Mouse (Mus musculus): ENCODE measurements at regions not wholly inside any gene's neighbourhood (a gene's known extent, or its start where the extent isn't known, plus 50 kb on each side); places are given as distances from the start of the nearest gene placed in this dataset.
A peak's percentile ranks its signal among the peaks of the same experiment; 100 is the strongest.
"Not testable (repeated sequence)": the region's sequence is repeated elsewhere in the genome, so short reads cannot be mapped to it uniquely, and the experiment has no call there.

DNA sequence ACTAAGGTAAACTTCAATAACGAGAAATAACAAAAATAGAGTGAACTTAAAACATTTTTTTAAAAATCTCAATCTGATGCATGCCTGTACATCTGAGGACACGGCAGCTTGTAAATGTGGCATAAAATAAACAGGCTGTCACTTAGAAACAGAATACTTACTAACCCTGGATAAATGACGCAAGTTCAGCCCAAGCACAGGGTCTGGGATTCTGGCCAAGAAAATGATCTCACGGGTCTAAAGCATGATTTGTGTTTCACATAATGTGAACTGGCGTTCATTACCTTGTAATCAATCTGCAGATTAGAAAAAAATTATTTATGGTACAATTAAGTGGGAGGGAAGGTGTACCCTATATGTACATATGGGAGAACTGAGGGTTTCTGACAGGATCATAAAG, 512.1 kb upstream of the Vrk2 start:
- no peak for DNase-seq

DNA sequence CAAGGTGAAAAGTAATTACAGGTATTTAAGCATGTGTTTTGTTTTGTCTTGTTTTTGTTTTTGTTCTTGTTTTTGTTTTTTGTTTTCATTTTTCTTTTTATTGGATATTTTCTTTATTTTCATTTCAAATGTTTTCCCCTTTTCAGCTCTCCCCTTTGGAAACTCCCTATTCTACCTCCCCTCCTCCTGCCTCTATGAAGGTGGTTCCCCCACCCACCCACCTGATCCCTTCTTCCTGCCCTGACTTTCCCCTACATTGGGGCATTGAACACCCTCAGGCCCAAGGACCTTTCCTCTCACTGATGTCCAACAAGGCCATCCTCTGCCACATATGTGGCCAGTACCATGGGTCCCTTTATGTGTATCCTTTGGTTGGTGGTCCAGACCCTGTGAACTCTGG, 509.1 kb upstream of the Vrk2 start:
- no peak for DNase-seq

DNA sequence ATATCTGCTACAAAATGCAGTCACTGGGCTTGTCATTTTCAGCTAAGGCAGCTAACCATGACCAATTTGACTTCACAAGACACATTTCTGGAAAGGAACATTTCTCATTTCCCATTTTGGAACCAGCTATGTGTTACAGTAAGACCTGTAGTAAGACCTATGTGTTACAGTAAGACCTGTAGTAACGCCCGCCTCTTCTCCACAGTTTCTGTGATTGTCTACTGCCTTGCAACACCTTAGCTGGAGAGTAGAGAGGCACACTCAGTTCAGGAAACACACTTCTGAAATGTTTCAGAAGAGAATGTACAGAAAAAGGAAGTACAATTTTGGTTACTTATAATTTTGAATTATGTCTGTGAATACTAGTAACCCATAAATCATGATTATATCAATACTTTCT, 508.2 kb upstream of the Vrk2 start:
- DNase-seq = no peak

DNA sequence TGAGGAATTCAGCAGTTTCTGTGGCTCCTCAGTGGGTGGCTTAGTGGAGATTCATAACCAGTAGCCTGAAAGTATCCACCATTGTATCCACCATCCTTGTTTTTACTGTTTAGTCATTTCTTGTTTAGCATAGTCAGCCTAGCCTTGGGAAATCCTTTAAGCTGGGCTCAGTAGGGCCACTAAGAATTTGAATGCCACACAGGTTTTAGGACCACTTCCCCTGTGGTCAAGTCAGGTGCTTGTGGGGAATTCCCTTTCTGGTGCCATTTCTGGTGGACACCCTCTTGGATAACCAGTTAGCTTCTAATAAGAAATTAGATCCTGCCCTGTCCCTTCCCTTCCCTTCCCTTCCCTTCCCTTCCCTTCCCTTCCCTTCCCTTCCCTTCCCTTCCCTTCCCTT, 502.8 kb upstream of the Vrk2 start:
- DNase-seq = no peak

DNA sequence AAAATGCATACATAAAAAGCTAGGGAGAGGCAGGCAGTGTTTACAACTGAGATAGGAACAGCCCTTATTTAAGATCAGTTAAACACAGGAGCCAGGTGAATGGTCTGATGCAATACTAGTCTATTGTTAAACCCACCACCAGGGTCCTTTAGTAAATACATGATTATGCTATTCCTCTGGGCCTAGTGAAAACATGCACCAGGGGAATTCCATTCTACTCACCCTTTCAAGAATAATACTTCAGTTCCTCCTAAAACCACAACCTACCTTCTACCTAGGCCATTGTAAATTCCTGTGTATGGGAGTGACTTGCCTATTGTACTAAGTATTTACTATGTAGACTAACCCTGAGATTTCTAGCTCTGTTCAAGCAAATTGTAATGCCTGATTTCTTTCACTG, 501.7 kb upstream of the Vrk2 start:
- not testable (repeated sequence) for DNase-seq

DNA sequence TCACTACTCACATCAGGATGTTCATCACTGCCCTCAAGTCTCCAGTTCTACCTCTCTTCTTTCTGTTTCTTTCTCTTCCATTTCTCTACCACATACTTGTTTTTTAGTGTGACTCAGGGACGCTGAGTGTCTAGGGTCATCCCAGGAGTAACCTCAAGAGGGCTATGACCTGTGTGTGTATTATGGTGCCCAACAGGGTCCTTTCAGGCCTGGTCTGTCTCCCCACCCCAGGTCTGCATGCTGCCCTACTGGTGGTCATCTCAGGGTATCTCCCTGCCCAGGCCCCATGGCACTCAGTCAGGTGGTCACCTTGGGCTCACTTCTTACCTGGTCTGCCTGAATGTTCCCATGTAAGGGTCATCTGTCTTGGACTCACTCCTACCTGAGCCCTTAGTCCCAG, 492.7 kb upstream of the Vrk2 start:
- no peak for DNase-seq

DNA sequence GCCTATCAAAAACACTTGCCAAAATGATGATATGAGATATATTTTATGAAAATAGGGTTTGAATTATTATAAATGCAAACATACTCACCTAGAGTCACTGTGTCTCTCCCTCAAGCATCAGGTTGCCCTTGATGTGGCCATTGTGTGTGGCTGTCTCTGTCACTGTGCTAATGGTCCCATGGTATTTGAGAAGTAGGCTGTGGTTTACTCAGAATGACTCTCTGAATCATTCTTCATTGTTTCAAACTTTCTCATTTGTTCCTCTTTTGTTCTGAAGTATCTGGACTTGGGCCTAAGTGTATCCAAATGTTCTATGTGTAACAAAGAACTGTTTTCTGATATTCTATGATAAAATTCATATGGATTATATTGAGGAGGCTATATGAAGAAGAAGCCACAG, 487.4 kb upstream of the Vrk2 start:
- no peak for DNase-seq

DNA sequence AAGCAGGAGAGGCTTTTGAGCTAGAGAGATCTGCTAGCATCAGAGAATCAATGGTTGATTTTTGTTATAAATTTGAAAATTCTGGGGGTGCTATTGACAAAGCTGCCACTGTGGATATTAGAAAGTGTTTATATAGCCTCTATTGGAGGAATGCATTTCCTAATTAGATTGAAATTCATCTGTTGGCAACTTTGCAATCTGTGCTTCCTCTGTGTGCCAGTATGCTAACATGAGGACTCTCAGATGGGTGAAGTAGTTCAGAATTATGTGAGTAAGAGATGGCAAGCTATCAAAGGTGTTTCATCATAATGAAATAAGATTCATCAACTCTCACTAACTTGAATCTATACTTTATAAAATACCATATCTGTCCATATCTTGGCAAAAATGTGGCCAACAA, 476.6 kb upstream of the Vrk2 start:
- DNase-seq = no peak

DNA sequence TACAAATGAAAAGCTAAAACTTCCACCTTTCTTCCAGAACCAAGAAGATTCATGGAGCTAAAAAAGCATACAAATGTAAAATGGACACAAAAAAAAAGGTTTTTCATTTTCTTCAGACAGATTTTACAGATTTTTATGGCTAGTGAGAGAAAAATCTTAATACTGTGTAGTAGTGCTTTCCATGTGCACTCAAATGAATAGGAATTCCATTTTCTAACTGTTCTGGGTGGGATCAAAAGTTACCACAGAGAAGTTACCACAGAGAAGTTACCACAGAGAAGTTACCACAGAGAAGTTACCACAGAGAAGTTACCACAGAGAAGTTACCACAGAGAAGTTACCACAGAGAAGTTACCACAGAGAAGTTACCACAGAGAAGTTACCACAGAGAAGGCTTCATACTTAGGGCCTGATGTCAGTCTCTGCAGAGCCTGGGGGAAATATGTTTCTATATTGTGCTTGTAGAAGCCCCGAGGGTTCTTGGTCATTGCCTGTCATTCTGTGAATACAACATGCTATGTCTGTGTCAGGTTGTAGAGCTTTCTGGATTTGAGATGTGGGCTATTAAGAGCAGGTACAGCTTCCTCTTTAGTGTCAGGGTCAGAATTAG, 433.5 kb upstream of the Vrk2 start:
- no peak for DNase-seq

DNA sequence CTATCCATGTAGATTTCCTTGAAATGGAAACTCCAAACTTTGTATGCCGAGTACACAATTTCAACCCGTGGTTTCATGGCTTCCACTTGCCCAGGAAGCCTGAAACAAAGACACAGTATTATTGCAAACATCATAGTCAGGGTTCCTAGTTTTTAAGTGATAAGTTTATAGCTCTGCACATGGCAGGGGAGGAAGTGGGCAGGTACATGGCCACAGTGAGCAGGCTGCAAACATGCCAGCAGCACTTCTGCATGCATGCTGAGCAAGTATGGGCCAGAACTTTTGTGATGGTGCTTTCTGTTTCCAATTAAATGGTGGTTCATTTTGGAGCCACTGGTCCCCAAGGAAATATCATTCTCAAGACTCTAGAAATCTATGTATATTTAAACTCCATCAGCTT, 431.7 kb upstream of the Vrk2 start:
- no peak for DNase-seq

DNA sequence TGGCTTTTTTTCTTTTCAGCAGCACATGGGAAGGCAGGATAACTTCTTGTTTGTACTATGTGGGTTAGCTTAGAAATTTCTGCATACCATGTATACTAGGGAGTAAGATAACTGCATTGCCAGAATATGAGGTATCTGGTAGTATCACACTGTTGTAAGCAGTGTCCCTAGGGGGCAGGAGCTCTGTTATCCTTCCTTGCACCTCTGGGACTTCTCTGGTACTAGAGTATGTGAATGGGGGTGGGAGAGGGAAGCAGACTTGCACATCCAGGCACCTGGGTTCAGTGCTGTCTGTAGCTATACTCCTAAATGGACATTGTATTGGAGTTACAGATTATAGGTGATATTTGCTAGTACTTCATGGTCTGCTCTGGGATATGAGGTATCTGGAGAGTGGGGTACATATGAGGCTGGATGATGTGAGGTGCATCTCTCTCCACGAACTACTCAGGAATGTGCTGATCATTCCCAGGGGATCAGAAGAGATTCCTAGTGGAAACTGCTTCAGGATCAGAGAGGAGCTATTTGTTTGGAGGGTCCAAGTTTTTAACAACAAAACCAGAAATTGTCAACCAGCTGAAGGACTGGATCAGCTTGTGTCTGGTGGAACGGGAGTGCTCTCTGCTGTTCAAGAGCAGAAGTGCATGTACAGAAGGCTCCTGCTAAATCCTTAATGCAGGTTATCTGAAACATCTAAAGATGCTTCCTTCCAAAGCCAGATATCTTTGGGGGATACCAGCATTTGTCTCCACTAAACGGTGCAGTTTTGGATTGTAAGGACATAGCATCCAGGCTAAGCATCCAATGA, 402.7 kb upstream of the Vrk2 start:
- peak; percentile 0 for DNase-seq

DNA sequence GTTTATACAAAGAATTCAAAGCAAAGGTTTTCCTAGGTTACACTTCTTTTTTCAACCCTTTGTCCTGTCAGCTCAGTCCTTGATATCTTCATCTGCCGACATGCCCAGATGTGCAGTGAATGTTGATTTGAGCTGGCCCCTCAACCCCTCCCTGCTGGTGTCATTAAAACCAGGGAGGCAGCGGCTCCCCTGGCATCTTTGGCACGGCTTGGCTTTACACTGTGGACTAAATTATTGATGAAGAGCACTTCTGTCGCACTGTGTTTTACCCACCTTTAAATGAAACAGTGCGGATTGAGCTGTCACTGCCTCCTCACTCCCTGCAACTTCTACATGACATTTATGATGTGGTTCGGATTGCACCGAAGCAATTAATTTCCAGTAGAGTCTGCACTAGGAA, 387.4 kb upstream of the Vrk2 start:
- no peak for DNase-seq

DNA sequence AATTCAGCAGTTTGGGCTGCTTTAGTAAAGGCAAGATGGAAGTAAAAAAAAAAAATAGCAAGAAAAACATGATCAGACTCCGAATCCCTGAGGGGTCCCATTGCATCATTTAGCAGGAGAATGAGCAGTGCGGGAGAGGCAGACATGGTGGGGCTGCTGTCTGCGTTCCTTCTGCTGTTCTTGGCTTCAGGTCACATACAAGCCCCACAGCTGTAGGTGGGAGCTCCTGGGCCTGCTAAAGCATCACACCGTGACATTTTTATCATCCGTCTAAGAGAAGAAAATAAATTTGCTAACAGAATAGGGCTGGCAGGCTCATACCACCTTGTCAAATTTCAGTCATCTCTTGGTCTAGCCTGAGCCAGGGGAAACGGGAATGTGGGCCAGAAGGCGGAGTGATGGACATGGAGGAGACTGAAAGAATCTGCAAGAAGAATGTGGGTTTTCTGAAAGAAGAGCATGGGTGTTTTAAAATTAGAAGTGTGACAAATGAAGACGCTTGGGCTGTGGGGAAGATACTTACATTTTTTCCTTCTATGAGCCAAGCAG, 378.8 kb upstream of the Vrk2 start:
- DNase-seq = no peak

DNA sequence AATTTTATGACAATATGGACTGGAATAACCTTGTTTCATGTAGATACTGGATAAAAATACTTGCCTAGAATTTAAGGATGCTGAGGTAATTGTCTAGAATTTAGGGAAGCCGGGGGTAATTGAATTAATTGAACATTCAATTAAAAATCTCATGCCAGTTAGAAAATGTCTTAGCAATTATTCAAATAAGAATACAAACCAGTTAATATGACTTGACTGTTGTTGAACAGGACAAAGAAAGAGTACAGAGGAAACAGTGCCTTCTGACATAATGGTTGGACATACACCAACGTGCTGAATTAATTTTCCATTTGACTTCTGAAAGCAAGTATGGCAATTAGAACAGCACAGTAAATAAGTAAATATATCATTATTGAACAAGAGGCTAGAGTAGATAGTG, 377.4 kb upstream of the Vrk2 start:
- DNase-seq = no peak

DNA sequence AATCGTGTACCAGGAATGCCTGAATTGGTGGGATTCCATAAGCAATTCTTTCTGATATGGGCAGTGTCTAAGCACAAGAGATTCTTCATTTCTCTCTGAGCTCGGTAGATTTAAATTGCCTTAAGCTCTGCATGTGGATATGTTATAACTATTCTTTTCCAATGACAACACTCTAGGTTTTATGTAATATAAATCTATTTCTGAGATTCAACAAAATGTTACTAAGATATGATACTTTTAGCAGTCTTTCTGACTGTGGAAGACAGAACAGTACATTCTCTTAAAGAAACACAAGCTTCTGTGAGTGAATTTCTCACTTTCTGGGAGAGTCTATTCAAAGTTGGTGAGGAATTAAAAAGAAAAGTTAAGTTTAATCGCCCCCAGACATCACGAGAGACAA, 373.6 kb upstream of the Vrk2 start:
- DNase-seq = no peak

DNA sequence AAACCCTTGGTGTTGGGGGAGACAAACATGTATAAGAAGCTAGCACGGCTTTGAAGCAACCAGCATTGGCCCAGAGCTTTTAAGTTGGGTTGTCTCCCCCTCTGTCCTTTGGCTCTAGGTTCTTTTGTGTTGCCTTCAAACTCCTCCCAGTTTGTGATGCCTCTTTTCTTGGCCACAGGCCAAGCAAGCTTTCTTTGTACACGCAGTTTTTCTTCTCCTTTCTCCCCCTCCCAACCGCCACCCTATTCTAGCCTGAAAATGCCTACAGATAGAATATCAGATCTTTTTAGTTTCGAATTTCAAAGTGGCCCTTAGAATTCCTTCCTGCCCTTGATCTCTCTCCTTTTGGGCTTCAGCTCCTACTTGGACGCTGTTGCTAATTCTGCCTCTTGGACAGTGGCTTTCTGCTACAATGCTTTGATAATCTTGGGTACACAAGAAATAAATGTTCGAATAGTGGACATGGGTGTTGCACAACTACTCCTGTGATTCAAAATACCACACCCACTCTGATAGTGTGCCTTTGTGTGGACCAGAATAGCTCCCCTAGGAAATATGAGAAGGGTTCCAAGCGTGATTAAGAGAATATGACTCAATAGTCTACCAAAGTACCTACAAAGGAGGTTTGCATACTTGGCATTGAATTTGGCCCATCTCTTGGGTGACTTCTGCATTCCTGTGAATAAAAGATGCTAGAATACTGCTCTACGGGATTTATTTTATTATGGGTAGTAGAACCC, 369.3 kb upstream of the Vrk2 start:
- no peak for DNase-seq

DNA sequence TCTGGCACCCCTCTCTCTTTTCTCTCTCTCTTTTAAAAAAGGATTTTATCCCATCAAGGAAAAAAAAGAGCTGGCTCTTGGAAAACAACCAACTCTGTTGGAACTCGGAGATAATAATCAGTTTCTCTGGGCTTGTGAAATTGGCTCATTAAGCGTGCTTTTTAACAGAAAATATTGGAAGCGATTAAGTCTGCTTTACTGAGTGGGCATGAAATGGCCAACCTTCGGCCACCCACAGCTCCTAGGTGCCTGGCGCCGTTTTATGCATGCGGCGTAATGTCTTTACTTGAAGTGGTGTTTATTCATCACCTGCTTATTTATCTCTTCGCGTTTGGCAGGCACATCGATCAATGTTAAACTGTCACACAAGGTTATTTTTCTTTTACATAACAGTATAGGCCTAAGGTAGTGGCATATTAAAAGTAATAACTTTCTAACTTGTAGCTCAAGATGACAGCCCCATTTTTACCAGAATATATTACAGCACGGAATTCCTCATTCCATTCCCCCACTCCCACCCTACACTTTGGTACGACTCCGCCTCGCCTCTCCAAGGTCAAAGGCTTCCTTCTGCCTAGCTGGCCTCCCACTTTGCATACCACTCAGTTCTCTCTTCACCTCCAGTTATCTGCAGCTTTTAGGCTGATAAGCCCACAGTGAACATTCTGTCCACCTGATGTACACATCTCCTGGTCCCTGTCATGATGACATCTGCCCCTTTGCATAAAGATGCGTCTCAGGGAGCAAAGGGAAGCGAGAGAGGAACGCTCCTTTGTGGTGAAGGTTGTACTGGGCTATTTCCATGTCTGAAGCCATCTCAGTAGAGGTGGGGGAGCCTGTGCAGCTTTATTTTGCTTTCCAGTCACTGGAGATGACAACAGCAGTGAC, 368.5 kb upstream of the Vrk2 start:
- no peak for DNase-seq

DNA sequence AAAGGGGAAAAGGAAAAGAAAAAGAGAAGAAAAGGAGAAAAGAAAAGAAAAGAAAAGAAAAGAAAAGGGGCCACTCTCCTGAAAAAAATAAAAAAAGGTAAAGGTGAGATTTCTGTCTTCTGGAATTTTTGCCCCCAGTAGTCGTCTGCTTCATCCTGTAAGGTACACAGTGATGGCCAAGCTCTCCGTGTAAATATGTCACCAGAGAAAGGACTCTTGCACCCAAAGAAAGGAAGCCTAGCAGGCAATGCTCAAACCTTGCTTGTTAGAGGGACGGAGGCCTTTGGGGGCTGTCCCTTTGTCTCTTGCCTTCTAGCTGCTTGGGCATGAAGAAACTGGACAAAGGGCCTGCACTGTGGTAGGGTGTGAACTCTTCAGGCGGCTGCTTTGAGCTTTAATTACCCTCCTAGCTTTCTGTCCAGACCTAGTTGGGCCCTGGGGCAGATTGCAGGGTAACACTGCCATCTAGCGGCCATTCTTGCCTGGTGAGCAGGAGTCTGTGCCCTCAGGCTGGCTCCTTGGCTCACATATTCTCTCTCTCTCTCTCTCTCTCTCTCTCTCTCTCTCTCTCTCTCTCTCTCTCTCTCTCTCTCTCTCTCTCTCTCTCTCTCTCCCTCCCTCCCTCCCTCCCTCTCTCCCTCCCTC, 367.7 kb upstream of the Vrk2 start:
- peak; percentile 52 for DNase-seq

DNA sequence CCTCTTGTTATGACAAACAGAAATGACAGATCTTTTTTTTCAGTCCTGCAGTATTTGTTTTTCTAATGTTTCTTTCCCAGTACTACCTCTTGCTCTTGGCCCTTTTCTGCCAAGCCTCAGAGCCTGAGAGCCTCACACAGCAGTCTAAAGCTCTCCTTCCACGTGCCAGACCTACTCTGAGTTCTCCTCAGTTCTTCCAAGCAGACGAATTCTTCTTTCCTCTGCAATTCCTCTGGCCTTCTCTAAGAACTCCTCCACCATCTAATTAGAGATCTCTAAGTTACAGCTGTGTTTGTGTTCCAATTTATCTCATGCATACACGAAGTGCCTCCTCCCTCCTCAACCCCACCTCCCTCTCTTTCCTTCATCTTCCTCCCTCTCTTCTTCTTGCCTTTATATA, 362.4 kb upstream of the Vrk2 start:
- no peak for DNase-seq

DNA sequence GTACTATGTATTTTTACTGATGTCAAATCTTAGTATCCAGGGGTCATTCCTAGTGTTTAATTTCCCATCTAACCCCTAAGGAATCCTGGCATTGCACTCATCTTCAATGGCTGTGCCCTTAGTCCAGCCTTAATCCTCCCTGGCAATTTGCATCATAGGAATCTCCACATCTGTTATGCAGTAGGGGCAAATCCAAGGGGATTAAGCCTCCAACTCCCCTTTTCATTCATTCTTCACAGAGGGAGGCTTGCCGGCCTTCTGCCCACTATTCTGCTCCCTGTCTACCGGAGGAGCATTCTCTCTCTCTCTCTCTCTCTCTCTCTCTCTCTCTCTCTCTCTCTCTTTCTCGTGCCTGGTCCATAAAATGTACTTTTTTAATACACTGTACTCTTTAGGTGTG, 338.0 kb upstream of the Vrk2 start:
- no peak for DNase-seq

DNA sequence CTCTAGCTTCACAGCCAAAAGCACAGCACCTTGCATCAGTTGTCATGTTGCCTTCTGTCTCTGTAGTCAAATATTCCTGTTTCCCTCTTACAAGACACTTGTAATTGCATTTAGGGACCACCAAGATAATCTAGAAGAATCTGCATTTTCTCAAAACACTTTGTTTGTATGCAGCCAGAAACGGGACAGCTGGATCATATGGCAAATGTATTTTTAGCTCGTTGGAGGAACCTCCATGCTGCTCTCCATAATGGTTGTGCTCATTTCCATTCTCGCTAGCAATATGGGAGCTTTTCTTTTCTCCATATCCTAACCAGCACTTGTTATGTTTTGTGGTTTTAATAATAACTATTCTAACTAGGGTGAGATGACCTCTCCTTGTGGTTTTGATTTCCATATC, 313.3 kb upstream of the Vrk2 start:
- DNase-seq = no peak

DNA sequence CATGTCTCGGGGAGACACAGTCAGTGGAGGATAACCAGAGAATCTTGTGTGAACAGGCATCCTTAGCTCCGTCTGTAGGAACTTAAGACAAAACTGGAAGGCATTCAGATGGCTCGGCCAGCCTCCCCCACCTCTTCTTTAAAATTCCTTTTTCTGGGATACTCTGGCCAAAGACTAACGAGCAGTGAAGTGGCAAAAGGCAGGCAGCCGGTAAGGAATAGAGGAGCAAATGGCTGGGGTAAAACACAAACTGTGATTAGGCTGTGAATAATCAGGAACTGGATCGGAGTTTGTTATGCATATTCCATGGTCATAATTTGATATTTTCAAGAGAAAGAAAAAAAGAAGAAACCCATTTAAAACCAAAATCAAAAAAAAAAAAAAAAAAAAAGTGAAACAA, 287.8 kb upstream of the Vrk2 start:
- DNase-seq = no peak
